Mouse (Mus musculus): ENCODE data around the gene Serping1. TPM values are rescaled to one million over a fixed set of nuclear protein-coding genes. Genes with fewer than 3 reads are reported as not detected.

The Serping1 gene
- polyA plus RNA-seq, 1 experiment, result 93.7 TPM

DNA sequence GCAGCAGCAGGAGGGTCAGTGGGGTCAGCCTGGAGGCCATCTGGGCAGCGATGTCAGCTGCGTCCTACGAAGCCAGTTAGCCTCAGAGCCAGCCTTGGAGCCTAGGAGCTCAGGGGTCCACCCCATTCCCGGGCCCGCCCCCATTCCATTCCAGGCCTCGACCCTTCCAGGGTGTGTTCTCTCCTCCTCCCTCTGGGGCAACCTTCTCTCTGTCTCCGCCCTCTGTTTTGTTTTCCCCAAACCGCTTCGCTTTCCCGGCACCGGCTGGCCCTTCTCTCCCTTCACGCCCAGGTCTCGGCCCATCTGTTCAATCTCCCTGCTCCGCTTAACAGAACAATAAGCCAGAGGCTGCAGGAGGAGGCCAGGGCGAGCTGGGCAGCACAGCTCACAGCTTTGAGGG lies 493 bp downstream of the Serping1 start:
- Histone ChIP-seq H3K4me3 (ENCODE audit: control insufficient read depth, insufficient read depth, low read length) (no peak overlapping the region), H3K36me3 (ENCODE audit: control insufficient read depth, insufficient read depth, low read length) (no peaks in the 10 kb centered on the region), H3K27ac (ENCODE audit: control insufficient read depth, insufficient read depth, low read length) (no peak overlapping the region), H3K27me3 (ENCODE audit: control insufficient read depth, insufficient read depth, low read length) (no peaks in the 10 kb centered on the region; the same call in 1 of the 2 replicates), H3K4me1 (replicated peaks; ENCODE audit: control insufficient read depth, insufficient read depth, low read length) (no peaks in the 10 kb centered on the region)
- DNase-seq, result no peak
- 79% methylated on average over 15 of the region's 15 CpGs for WGBS
- TF ChIP-seq CTCF (IDR thresholded peaks at IDR 0.05; ENCODE audit: borderline replicate concordance, control insufficient read depth, extremely low read depth, insufficient read depth, low read length, poor library complexity) (no peak), POLR2A (IDR thresholded peaks at IDR 0.05; ENCODE audit: control insufficient read depth, extremely low read depth, insufficient read depth, low read length, poor library complexity) (no peak)

DNA sequence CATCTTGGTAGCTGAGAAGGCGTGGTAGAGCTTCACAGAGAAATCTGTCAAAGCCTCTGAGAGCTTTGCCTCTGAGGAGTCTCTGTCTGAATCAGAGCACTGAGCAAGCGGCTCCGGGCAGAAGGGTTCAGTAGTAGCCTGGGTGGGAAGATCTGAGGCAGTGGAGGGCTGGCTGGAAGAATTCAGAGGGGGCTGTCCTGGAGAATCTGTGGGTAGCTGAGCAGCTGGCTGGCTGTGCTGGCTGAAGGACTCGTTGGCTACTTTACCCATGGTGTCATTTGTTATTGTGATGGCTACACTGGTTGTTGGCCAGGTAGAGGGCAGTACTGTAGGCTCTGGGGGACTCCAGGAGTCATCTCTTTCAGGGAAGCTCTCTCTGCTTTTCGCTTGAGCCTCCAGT lies 2.0 kb downstream of the Serping1 start:
- 87% methylated on average over 5 of the region's 5 CpGs for WGBS
- Histone ChIP-seq H3K4me3 (ENCODE audit: control insufficient read depth, insufficient read depth, low read length) (no peak overlapping the region), H3K36me3 (ENCODE audit: control insufficient read depth, insufficient read depth, low read length) (no peaks in the 10 kb centered on the region), H3K4me1 (replicated peaks; ENCODE audit: control insufficient read depth, insufficient read depth, low read length) (no peaks in the 10 kb centered on the region), H3K27ac (ENCODE audit: control insufficient read depth, insufficient read depth, low read length) (no peak overlapping the region), H3K27me3 (ENCODE audit: control insufficient read depth, insufficient read depth, low read length) (no peaks in the 10 kb centered on the region; the same call in 1 of the 2 replicates)
- DNase-seq, result no peak
- TF ChIP-seq POLR2A (IDR thresholded peaks at IDR 0.05; ENCODE audit: control insufficient read depth, extremely low read depth, insufficient read depth, low read length, poor library complexity) (no peak), CTCF (IDR thresholded peaks at IDR 0.05; ENCODE audit: borderline replicate concordance, control insufficient read depth, extremely low read depth, insufficient read depth, low read length, poor library complexity) (no peak)

GRCm38 (mm10) chr2:84772454-84772853 lies 2.8 kb downstream of the Serping1 start:
- H3K36me3 ChIP-seq (ENCODE audit: control insufficient read depth, insufficient read depth, low read length), result no peaks in the 10 kb centered on the region
- 86% methylated on average over 4 of the region's 4 CpGs for WGBS
- H3K27me3 ChIP-seq (ENCODE audit: control insufficient read depth, insufficient read depth, low read length), result no peaks in the 10 kb centered on the region; the same call in 1 of the 2 replicates
- no peaks in the 10 kb centered on the region for H3K4me1 ChIP-seq (replicated peaks; ENCODE audit: control insufficient read depth, insufficient read depth, low read length)
- H3K27ac ChIP-seq (ENCODE audit: control insufficient read depth, insufficient read depth, low read length), result no peak overlapping the region
- TF ChIP-seq CTCF (IDR thresholded peaks at IDR 0.05; ENCODE audit: borderline replicate concordance, control insufficient read depth, extremely low read depth, insufficient read depth, low read length, poor library complexity), result no peak
- TF ChIP-seq POLR2A (IDR thresholded peaks at IDR 0.05; ENCODE audit: control insufficient read depth, extremely low read depth, insufficient read depth, low read length, poor library complexity), result no peak
- DNase-seq, result no peak
- H3K4me3 ChIP-seq (ENCODE audit: control insufficient read depth, insufficient read depth, low read length), result no peak overlapping the region

DNA sequence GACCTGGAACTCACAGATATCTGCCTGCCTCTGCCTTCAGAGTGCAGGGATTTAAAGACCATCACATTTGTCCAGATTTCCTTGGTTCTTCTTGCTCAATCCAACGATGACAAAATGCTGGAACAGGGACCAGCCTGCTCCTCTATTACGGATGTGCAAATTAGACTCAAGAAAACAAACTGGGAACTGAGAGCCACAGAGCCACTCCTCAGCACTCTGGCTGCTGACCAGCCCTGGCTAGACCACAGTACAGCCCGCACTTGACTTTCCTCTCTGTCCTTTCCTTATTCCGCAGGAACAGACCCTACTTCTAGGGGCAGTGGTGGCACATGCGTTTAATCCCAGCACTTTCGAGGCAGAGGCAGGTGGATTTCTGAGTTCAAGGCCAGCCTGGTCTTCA lies 4.7 kb downstream of the Serping1 start:
- 78% methylated on average over 6 of the region's 6 CpGs for WGBS
- TF ChIP-seq POLR2A (IDR thresholded peaks at IDR 0.05; ENCODE audit: control insufficient read depth, extremely low read depth, insufficient read depth, low read length, poor library complexity) (no peak), CTCF (IDR thresholded peaks at IDR 0.05; ENCODE audit: borderline replicate concordance, control insufficient read depth, extremely low read depth, insufficient read depth, low read length, poor library complexity) (no peak)
- Histone ChIP-seq H3K27ac (ENCODE audit: control insufficient read depth, insufficient read depth, low read length) (no peak overlapping the region), H3K4me1 (replicated peaks; ENCODE audit: control insufficient read depth, insufficient read depth, low read length) (no peaks in the 10 kb centered on the region), H3K4me3 (ENCODE audit: control insufficient read depth, insufficient read depth, low read length) (no peak overlapping the region), H3K27me3 (ENCODE audit: control insufficient read depth, insufficient read depth, low read length) (no peaks in the 10 kb centered on the region; the same call in 1 of the 2 replicates), H3K36me3 (ENCODE audit: control insufficient read depth, insufficient read depth, low read length) (no peaks in the 10 kb centered on the region)
- DNase-seq, result no peak

DNA sequence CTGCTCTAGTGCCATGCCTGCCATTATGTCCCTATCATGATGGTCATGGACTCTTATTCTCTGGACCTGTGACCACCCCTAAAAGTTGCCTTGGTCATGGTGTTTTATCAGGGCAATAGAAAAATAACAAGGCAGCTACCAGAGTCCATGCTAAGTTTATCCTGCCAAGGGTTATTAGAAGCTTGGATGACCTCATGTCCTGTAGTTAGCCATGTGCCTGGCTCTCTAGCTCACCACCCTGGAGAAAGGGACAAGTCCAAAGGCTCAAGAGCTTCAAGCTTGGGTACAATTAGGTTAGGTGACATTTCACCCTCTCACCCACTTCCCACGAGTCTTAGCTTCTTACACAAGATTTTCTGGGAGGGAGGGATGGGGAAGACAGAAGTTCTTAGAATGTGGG lies 12.4 kb downstream of the Serping1 start:
- H3K27ac ChIP-seq (ENCODE audit: control insufficient read depth, insufficient read depth, low read length), result no peak overlapping the region
- TF ChIP-seq CTCF (IDR thresholded peaks at IDR 0.05; ENCODE audit: borderline replicate concordance, control insufficient read depth, extremely low read depth, insufficient read depth, low read length, poor library complexity) (no peak), POLR2A (IDR thresholded peaks at IDR 0.05; ENCODE audit: control insufficient read depth, extremely low read depth, insufficient read depth, low read length, poor library complexity) (no peak)
- H3K36me3 ChIP-seq (ENCODE audit: control insufficient read depth, insufficient read depth, low read length), result no peaks in the 10 kb centered on the region
- 58% methylated on average over 1 of the region's 1 CpGs for WGBS
- no peaks in the 10 kb centered on the region for H3K4me1 ChIP-seq (replicated peaks; ENCODE audit: control insufficient read depth, insufficient read depth, low read length)
- no peak for DNase-seq
- H3K27me3 ChIP-seq (ENCODE audit: control insufficient read depth, insufficient read depth, low read length), result no peaks in the 10 kb centered on the region
- no peak overlapping the region for H3K4me3 ChIP-seq (ENCODE audit: control insufficient read depth, insufficient read depth, low read length)

- TF ChIP-seq POLR2A (IDR thresholded peaks at IDR 0.05; ENCODE audit: control insufficient read depth, extremely low read depth, insufficient read depth, low read length, poor library complexity) (no peak), CTCF (IDR thresholded peaks at IDR 0.05; ENCODE audit: borderline replicate concordance, control insufficient read depth, extremely low read depth, insufficient read depth, low read length, poor library complexity) (no peak)
- no peak overlapping the region for H3K4me3 ChIP-seq (ENCODE audit: control insufficient read depth, insufficient read depth, low read length)
- no peak overlapping the region for H3K27ac ChIP-seq (ENCODE audit: control insufficient read depth, insufficient read depth, low read length)
- DNase-seq, result no peak
- WGBS, result 76% methylated on average over 4 of the region's 4 CpGs
- no peaks in the 10 kb centered on the region for H3K36me3 ChIP-seq (ENCODE audit: control insufficient read depth, insufficient read depth, low read length)
- H3K4me1 ChIP-seq (replicated peaks; ENCODE audit: control insufficient read depth, insufficient read depth, low read length), result no peaks in the 10 kb centered on the region
- no peaks in the 10 kb centered on the region for H3K27me3 ChIP-seq (ENCODE audit: control insufficient read depth, insufficient read depth, low read length)
These were observed 12.9 kb downstream of the Serping1 start for GRCm38 (mm10) chr2:84762295-84762694.

DNA sequence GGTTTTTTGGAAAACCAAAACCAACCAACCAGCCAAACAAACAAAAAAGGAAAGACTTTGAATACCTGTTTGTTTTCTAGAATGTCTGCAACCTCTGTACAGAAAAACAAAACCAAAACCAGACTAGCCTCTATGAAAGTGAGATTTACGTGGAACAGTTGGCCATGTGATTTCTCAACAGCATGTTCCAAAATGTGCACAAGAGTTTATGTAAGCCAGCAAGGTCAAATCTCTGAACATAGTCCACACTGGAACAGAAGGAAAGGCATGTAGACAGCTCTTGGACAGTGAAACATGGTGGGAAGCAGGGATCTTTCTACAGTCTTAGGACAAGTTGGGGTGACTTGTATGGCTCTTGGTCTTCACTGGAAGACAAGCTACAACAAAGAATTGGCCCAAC lies 13.4 kb downstream of the Serping1 start:
- no peaks in the 10 kb centered on the region for H3K4me1 ChIP-seq (replicated peaks; ENCODE audit: control insufficient read depth, insufficient read depth, low read length)
- H3K36me3 ChIP-seq (ENCODE audit: control insufficient read depth, insufficient read depth, low read length), result no peaks in the 10 kb centered on the region
- WGBS, result 85% methylated on average over 1 of the region's 1 CpGs
- H3K27ac ChIP-seq (ENCODE audit: control insufficient read depth, insufficient read depth, low read length), result no peak overlapping the region
- TF ChIP-seq CTCF (IDR thresholded peaks at IDR 0.05; ENCODE audit: borderline replicate concordance, control insufficient read depth, extremely low read depth, insufficient read depth, low read length, poor library complexity) (no peak), POLR2A (IDR thresholded peaks at IDR 0.05; ENCODE audit: control insufficient read depth, extremely low read depth, insufficient read depth, low read length, poor library complexity) (no peak)
- no peaks in the 10 kb centered on the region for H3K27me3 ChIP-seq (ENCODE audit: control insufficient read depth, insufficient read depth, low read length)
- no peak overlapping the region for H3K4me3 ChIP-seq (ENCODE audit: control insufficient read depth, insufficient read depth, low read length)
- DNase-seq, result no peak

All from thymus, adult 2 months (tissue).